Mouse (Mus musculus) stomach, postnatal 0 days (tissue): ENCODE measurements at regions not wholly inside any gene's neighbourhood (a gene's known extent, or its start where the extent isn't known, plus 50 kb on each side); places are given as distances from the start of the nearest gene placed in this dataset.

ENCODE experiments used
- ATAC-seq: fragments of 200-750 bp; cut with Nextera tagmentation; 2 replicates; pipeline ENCODE4 v1.8.0; 2017; ENCODE audit not compliant: low FRiP score, low TSS enrichment
- DNase-seq: peaks from one replicate; pipeline ENCODE4 v3.0.0-alpha.2; 2016; ENCODE audit warnings: low spot score
- H3K27ac ChIP-seq: fragments of 300-500 bp; sonication (generic); replicated peaks from 2 replicates; pipeline ENCODE4 v1.5.1; 2014; ENCODE audit warnings: mild to moderate bottlenecking, control low read depth
- H3K27me3 ChIP-seq: fragments of 300-500 bp; sonication (generic); 2 replicates; pipeline ENCODE4 v1.6.1; 2014; ENCODE audit warnings: low read length; ENCODE audit not compliant: control insufficient read depth, insufficient read depth
- H3K36me3 ChIP-seq: fragments of 300-500 bp; sonication (generic); 2 replicates; pipeline ENCODE4 v1.6.1; 2014; ENCODE audit warnings: low read length, mixed read lengths; ENCODE audit not compliant: control insufficient read depth, insufficient read depth
- H3K4me1 ChIP-seq: fragments of 300-500 bp; sonication (generic); replicated peaks from 2 replicates; pipeline ENCODE4 v1.6.1; 2014; ENCODE audit warnings: antibody characterized with exemption; ENCODE audit not compliant: control insufficient read depth, insufficient read depth
- H3K4me2 ChIP-seq: fragments of 300-500 bp; sonication (generic); replicated peaks from 2 replicates; pipeline ENCODE4 v1.6.1; 2014; ENCODE audit warnings: low read depth, mild to moderate bottlenecking, control low read depth, moderate library complexity
- H3K4me3 ChIP-seq: fragments of 300-500 bp; sonication (generic); 2 replicates; pipeline ENCODE4 v1.5.1; 2014; ENCODE audit warnings: low read depth, low read length, control low read depth
- H3K9ac ChIP-seq: fragments of 300-500 bp; sonication (generic); 2 replicates; pipeline ENCODE4 v1.6.1; 2014; ENCODE audit warnings: mild to moderate bottlenecking, low read length, control low read depth, mixed read lengths
- H3K9me3 ChIP-seq: fragments of 300-500 bp; sonication (generic); 2 replicates; pipeline ENCODE4 v1.6.1; 2016; ENCODE audit warnings: low read length; ENCODE audit not compliant: control insufficient read depth
- CTCF ChIP-seq: IDR thresholded peaks from 2 replicates; pipeline ENCODE4 v1.5.1; 2016; ENCODE audit warnings: antibody characterized with exemption, low read depth, mild to moderate bottlenecking, moderate library complexity
- EP300 ChIP-seq: optimal IDR thresholded peaks from 2 replicates; pipeline ENCODE3; 2016; ENCODE audit warnings: antibody characterized with exemption
- WGBS: fragments of 180-500 bp; shearing (Covaris S2); extraction: QIAGEN DNeasy Blood & Tissue Kit; methylation state at CpG from one replicate; pipeline ENCODE4 v1.1.7; 2014; 5-methylcytosine and 5-hydroxymethylcytosine counted together

DNA sequence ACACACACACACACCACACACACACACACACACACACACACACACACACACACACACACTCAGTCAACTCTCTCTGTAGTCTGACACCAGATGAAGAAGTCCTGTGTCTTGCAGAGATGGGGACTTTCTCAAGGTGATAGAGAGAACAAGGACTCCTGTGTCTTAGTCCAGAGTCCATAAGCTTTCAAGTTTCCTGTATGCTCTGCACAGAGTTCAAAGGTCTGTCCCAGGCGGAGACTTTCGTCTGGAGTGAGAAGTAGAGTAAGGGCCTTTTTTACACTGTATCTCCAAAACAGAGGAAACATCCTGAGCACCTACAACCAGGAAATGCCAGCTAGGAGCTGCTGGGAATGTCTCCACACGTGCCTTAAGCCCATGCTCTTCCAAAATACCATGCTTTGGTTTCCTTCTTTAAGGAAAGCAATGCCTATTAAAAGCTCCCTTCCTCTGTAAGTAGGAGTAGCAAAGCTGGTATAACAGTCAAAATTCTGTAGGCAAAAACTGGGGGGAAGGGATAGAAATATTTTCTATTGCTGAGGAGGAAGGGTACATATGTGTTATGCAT, 459.9 kb upstream of the Zmiz1 start:
- no peaks in the 10 kb centered on the region for H3K27me3 ChIP-seq
- H3K27ac ChIP-seq: no peak overlapping the region
- H3K4me2 ChIP-seq: no peak overlapping the region
- no peak overlapping the region for H3K9ac ChIP-seq
- 50% methylated on average over 3 of the region's 3 CpGs for WGBS
- TF ChIP-seq CTCF (no peak), EP300 (no peak)
- no peak overlapping the region for H3K4me3 ChIP-seq
- peak; percentile 33 for DNase-seq
- 0 out of 2 replicates have a peak, but pooled peaks cover under 1% of the 10 kb centered on the region for H3K4me1 ChIP-seq
- H3K36me3 ChIP-seq: no peaks in the 10 kb centered on the region
- no peaks in the 10 kb centered on the region for H3K9me3 ChIP-seq
- ATAC-seq: peak; percentile 72

DNA sequence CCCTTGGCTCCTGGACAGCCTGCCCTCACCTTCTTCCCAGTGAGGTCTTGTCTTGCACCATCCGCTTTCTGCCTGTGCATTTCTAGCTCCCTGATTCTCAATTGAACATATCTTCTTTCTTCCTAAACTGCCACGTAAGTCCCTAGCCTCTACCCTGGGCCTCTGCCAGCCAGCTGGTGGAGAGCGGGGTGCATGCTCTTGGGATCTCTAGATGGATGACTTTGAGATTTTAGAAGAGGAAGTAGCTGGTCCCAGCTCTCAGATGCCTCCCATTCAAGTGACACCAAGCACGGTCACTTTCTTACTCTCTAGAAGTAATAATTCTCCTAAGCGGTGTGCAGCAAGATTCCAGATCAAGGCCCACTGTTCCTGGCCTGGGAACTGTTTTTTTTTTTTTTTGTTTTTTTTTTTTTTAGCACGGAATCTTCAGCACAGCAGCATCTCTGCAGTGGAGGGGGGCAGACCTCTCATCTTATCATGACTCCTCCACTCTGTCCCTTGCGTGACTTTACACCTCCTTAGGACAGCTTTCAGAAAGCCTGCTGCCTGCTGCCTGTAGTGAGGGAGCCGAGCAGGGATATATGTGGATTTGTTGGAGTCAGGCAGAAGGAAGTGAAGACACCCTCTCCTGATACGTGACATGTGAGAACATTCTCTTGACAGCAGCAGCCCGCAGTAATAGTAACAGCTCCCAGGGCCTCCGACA, 453.6 kb upstream of the Zmiz1 start:
- ATAC-seq (no peak), DNase-seq (no peak)
- no peak overlapping the region for H3K4me3 ChIP-seq
- H3K27ac ChIP-seq: no peak overlapping the region
- H3K4me2 ChIP-seq: no peak overlapping the region
- no peaks in the 10 kb centered on the region for H3K27me3 ChIP-seq
- TF ChIP-seq CTCF (no peak), EP300 (no peak)
- H3K36me3 ChIP-seq: no peaks in the 10 kb centered on the region
- H3K9me3 ChIP-seq: no peaks in the 10 kb centered on the region
- no peak overlapping the region for H3K9ac ChIP-seq
- H3K4me1 ChIP-seq: no peaks in the 10 kb centered on the region
- WGBS: 70% methylated on average over 11 of the region's 11 CpGs

DNA sequence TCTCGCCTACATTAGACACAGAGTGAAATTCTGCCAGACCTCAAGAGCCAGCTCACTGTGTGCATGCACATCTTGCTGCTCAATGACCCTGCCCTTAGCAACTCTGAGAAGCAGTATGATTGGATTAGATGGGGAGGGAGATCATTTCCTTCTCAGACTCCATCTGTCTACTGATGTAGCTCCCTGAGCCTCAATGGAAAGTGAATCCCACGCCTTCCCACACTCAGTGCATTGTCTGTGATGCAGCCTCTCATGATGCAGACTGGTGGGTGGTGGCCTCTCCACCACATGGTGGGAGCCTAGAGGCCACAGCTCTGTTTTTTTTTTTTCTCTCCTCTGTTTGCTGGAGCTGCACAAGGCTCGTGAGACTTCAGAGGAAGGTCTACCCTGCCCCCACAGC, 447.1 kb upstream of the Zmiz1 start:
- 64% methylated on average over 3 of the region's 3 CpGs for WGBS
- DNase-seq: no peak
- Histone ChIP-seq H3K4me1 (0 out of 2 replicates have a peak, but pooled peaks cover 2% of the 10 kb centered on the region), H3K27me3 (no peaks in the 10 kb centered on the region), H3K36me3 (no peaks in the 10 kb centered on the region), H3K9ac (no peak overlapping the region), H3K27ac (no peak overlapping the region), H3K4me3 (no peak overlapping the region), H3K4me2 (no peak overlapping the region), H3K9me3 (no peaks in the 10 kb centered on the region)
- ATAC-seq: no peak
- TF ChIP-seq EP300 (no peak), CTCF (no peak)

DNA sequence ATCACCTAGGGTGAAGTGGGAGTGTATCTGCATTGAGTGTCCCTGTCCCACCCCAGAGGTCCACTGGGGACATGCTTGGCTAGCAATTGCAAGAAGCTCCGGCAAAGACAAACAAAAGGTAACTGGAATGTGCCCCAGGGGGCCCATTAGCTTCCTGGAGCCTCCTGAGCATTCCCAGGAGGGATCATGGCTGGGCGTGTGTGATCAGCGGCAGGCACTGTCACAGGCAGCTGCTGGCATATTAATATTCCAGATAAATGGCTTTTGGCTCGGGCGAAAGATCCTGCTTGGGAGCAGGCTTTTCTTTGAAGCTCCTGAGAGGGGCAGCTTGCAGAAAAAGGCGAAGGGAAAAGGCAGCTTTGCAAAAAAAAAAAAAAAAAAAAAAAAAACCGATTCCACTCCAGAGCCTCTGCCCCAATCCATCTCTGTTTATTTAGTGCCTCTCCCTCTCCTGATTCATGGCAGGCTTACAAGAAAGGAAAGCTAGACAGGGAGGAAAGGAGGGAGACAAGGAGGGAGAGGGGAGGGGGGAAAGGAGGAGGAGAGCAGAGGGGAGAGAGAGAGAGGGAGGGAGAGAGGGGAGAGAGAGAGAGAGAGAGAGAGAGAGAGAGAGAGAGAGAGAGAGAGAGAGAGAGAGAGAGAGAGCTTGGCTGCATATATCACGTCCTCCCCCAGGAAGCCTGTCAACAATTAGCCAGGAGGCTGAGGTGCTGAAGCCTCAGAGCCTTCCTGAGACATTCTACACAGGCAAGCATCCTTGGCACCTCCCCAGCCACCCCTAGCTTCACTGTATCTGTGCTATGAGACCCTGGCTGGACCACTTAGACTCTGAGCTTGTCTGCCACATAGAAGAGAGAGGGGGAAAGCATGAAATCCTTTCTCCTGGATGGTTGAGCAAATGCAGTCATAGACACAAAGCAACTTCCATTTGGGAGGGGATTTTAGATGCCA, 443.4 kb upstream of the Zmiz1 start:
- Histone ChIP-seq H3K27ac (peak overlapping the region; percentile 53), H3K9ac (no peak overlapping the region), H3K9me3 (no peaks in the 10 kb centered on the region), H3K36me3 (no peaks in the 10 kb centered on the region), H3K4me3 (no peak overlapping the region), H3K27me3 (no peaks in the 10 kb centered on the region), H3K4me1 (0 out of 2 replicates have a peak, but pooled peaks cover 2% of the 10 kb centered on the region), H3K4me2 (no peak overlapping the region)
- DNase-seq (peak; percentile 39), ATAC-seq (peak; percentile 63; the same call in 1 of the 2 replicates)
- TF ChIP-seq EP300: no peak
- TF ChIP-seq CTCF: peak; percentile 28; the same call in 1 of the 2 replicates
- 1% methylated on average over 7 of the region's 8 CpGs for WGBS

DNA sequence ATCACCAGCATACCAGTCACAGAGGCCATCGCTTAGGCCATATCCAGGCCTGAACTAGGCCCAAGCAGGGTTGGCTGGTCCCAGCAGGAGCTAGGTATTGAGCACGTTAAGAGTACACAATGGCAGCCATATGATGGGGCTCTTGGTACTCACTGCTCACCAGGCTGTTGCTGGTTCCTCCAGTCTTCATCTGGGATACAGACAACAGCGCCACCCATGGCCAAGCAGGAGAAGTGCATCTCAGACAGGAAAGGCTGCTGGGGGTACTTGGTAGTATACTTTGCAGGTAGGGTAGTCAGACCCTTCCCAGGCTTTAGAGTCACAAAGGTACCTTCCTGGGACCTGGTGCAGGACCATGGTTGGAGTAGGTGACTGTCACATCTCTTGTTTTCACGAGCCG, 441.1 kb upstream of the Zmiz1 start:
- Histone ChIP-seq H3K4me2 (no peak overlapping the region), H3K36me3 (no peaks in the 10 kb centered on the region), H3K9ac (no peak overlapping the region), H3K4me1 (0 out of 2 replicates have a peak, but pooled peaks cover 2% of the 10 kb centered on the region), H3K4me3 (no peak overlapping the region), H3K27ac (no peak overlapping the region), H3K9me3 (no peaks in the 10 kb centered on the region), H3K27me3 (no peaks in the 10 kb centered on the region)
- DNase-seq (peak; percentile 34), ATAC-seq (no peak)
- TF ChIP-seq CTCF: peak; percentile 73
- no peak for TF ChIP-seq EP300
- WGBS: 85% methylated on average over 5 of the region's 5 CpGs
